Mouse (Mus musculus): ENCODE data around the gene Bcl9l. TPM values are rescaled to one million over a fixed set of nuclear protein-coding genes. Genes with fewer than 3 reads are reported as not detected.
A peak's percentile ranks its signal among the peaks of the same experiment; 100 is the strongest.

Bcl9l gene
- total and polyA plus RNA-seq, 2 experiments from 2014 or later = 10.4 to 61.1 TPM

- ATAC-seq (ENCODE audit: low FRiP score) (peak; percentile 69), DNase-seq (ENCODE audit: low spot score) (peak; percentile 79)
- Histone ChIP-seq H3K4me3 (ENCODE audit: low read depth, low read length) (peak overlapping the region; percentile 37), H3K9me3 (ENCODE audit: low read length) (no peaks in the 10 kb centered on the region), H3K4me1 (ENCODE audit: insufficient read depth, low read length) (peaks cover 20% of the 10 kb centered on the region; the same call in 1 of the 2 replicates), H3K4me2 (ENCODE audit: low read depth, low read length, poor library complexity, severe bottlenecking) (peak overlapping the region; percentile 86), H3K27me3 (ENCODE audit: insufficient read depth, low read length) (no peaks in the 10 kb centered on the region), H3K27ac (ENCODE audit: low read depth, low read length) (peak overlapping the region; percentile 81), H3K9ac (replicated peaks; ENCODE audit: low read length, poor library complexity, severe bottlenecking) (peak overlapping the region; percentile 70), H3K36me3 (ENCODE audit: insufficient read depth, low read length) (no peaks in the 10 kb centered on the region)
- WGBS = 3% methylated on average over 58 of the region's 59 CpGs
- peak; percentile 56 for TF ChIP-seq CTCF (IDR thresholded peaks at IDR 0.05)
Measured at GRCm38 (mm10) chr9:44498421-44499355, 16.1 kb downstream of the Bcl9l start.

GRCm38 (mm10) chr9:44499356-44500162 lies 16.9 kb downstream of the Bcl9l start:
- no peak for TF ChIP-seq CTCF (IDR thresholded peaks at IDR 0.05)
- ATAC-seq (ENCODE audit: low FRiP score) (peak; percentile 20), DNase-seq (ENCODE audit: low spot score) (peak; percentile 72)
- H3K9me3 ChIP-seq (ENCODE audit: low read length) = no peaks in the 10 kb centered on the region
- H3K4me3 ChIP-seq (ENCODE audit: low read depth, low read length) = peak overlapping the region; percentile 37
- H3K27ac ChIP-seq (ENCODE audit: low read depth, low read length) = peak overlapping the region; percentile 81
- no peaks in the 10 kb centered on the region for H3K36me3 ChIP-seq (ENCODE audit: insufficient read depth, low read length)
- no peaks in the 10 kb centered on the region for H3K27me3 ChIP-seq (ENCODE audit: insufficient read depth, low read length)
- peaks cover 20% of the 10 kb centered on the region; the same call in 1 of the 2 replicates for H3K4me1 ChIP-seq (ENCODE audit: insufficient read depth, low read length)
- H3K4me2 ChIP-seq (ENCODE audit: low read depth, low read length, poor library complexity, severe bottlenecking) = peak overlapping the region; percentile 86
- WGBS = 14% methylated on average over 20 of the region's 20 CpGs
- peak overlapping the region; percentile 70 for H3K9ac ChIP-seq (replicated peaks; ENCODE audit: low read length, poor library complexity, severe bottlenecking)

DNA sequence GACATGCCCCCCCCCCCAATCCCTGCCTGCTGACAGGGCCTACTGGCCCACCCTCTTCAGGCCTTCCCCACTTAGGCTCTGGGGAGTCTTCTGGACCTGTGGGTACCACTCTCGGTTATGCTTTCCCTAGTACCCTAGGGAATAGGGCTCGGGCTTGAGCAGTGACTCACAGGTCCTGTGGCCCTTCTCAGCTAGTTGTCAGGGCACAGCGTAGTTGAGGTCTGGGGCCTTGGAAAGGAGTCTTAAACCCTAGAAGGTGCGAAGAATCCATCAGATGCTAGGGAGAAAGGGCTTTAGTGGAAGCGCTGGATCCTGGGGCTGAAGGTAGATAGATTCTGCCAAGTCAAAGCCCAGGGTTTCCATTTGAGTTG lies 17.5 kb downstream of the Bcl9l start:
- H3K9me3 ChIP-seq (ENCODE audit: low read length) = no peaks in the 10 kb centered on the region
- peak overlapping the region; percentile 86 for H3K4me2 ChIP-seq (ENCODE audit: low read depth, low read length, poor library complexity, severe bottlenecking)
- H3K4me3 ChIP-seq (ENCODE audit: low read depth, low read length) = peak overlapping the region; percentile 37; the same call in 1 of the 2 replicates
- DNase-seq (ENCODE audit: low spot score) = no peak
- no peak for TF ChIP-seq CTCF (IDR thresholded peaks at IDR 0.05)
- peak overlapping the region; percentile 70 for H3K9ac ChIP-seq (replicated peaks; ENCODE audit: low read length, poor library complexity, severe bottlenecking)
- 22% methylated on average over 5 of the region's 5 CpGs for WGBS
- ATAC-seq (ENCODE audit: low FRiP score) = no peak
- H3K27me3 ChIP-seq (ENCODE audit: insufficient read depth, low read length) = no peaks in the 10 kb centered on the region
- no peaks in the 10 kb centered on the region for H3K36me3 ChIP-seq (ENCODE audit: insufficient read depth, low read length)
- peaks cover 16% of the 10 kb centered on the region; the same call in 1 of the 2 replicates for H3K4me1 ChIP-seq (ENCODE audit: insufficient read depth, low read length)
- peak overlapping the region; percentile 59 for H3K27ac ChIP-seq (ENCODE audit: low read depth, low read length)

DNA sequence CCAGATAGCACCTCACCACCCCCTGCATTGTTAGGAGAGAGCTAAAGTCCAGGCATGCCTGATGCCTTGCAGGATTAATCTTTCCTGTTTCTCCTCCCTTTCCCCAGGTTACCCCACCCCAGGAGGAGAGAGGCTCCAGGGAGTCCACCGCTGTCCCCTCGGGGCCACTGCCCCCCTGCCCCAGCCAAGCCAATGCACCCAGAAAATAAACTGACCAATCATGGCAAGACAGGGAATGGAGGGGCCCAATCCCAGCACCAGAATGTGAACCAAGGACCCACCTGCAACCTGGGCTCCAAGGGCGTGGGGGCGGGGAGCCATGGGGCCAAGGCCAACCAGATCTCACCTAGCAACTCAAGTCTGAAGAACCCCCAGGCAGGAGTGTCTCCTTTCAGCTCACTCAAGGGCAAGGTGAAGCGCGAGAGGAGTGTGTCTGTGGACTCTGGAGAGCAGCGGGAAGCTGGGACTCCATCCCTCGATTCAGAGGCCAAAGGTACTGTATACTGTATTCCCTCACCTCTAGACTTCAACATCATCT lies 18.1 kb downstream of the Bcl9l start:
- no peak overlapping the region for H3K9ac ChIP-seq (replicated peaks; ENCODE audit: low read length, poor library complexity, severe bottlenecking)
- H3K4me2 ChIP-seq (ENCODE audit: low read depth, low read length, poor library complexity, severe bottlenecking) = no peak overlapping the region
- WGBS = 58% methylated on average over 8 of the region's 8 CpGs
- no peak overlapping the region for H3K4me3 ChIP-seq (ENCODE audit: low read depth, low read length)
- ATAC-seq (ENCODE audit: low FRiP score) = no peak
- no peak for DNase-seq (ENCODE audit: low spot score)
- H3K27me3 ChIP-seq (ENCODE audit: insufficient read depth, low read length) = no peaks in the 10 kb centered on the region
- peak overlapping the region; percentile 59; the same call in 1 of the 2 replicates for H3K27ac ChIP-seq (ENCODE audit: low read depth, low read length)
- no peak for TF ChIP-seq CTCF (IDR thresholded peaks at IDR 0.05)
- H3K4me1 ChIP-seq (ENCODE audit: insufficient read depth, low read length) = peaks cover 16% of the 10 kb centered on the region; the same call in 1 of the 2 replicates
- H3K9me3 ChIP-seq (ENCODE audit: low read length) = no peaks in the 10 kb centered on the region
- H3K36me3 ChIP-seq (ENCODE audit: insufficient read depth, low read length) = peaks cover 5% of the 10 kb centered on the region; the same call in 1 of the 2 replicates

- H3K27me3 ChIP-seq (ENCODE audit: insufficient read depth, low read length) = no peaks in the 10 kb centered on the region
- no peak overlapping the region for H3K27ac ChIP-seq (ENCODE audit: low read depth, low read length)
- no peak for ATAC-seq (ENCODE audit: low FRiP score)
- H3K4me2 ChIP-seq (ENCODE audit: low read depth, low read length, poor library complexity, severe bottlenecking) = no peak overlapping the region
- peaks cover 11% of the 10 kb centered on the region for H3K36me3 ChIP-seq (ENCODE audit: insufficient read depth, low read length)
- DNase-seq (ENCODE audit: low spot score) = no peak
- peaks cover 16% of the 10 kb centered on the region; the same call in 1 of the 2 replicates for H3K4me1 ChIP-seq (ENCODE audit: insufficient read depth, low read length)
- no peaks in the 10 kb centered on the region for H3K9me3 ChIP-seq (ENCODE audit: low read length)
- H3K9ac ChIP-seq (replicated peaks; ENCODE audit: low read length, poor library complexity, severe bottlenecking) = no peak overlapping the region
- H3K4me3 ChIP-seq (ENCODE audit: low read depth, low read length) = no peak overlapping the region
- 60% methylated on average over 10 of the region's 10 CpGs for WGBS
- TF ChIP-seq CTCF (IDR thresholded peaks at IDR 0.05) = no peak
Measured at GRCm38 (mm10) chr9:44501206-44501879, 18.7 kb downstream of the Bcl9l start.

Measured in midbrain, postnatal 0 days (tissue).